Mouse (Mus musculus) intestine, embryonic 15.5 days (tissue): Measurements from ENCODE around the gene Cnn2. TPM values are rescaled to one million over a fixed set of nuclear protein-coding genes. Genes with fewer than 3 reads are reported as not detected.

ENCODE experiments used
- ATAC-seq: fragments of 200-750 bp; cut with Nextera tagmentation; 2 replicates; pipeline ENCODE4 v1.8.0; 2017; ENCODE audit warnings: moderate TSS enrichment, moderate library complexity
- H3K27ac ChIP-seq: fragments of 300-500 bp; sonication (generic); 2 replicates; pipeline ENCODE4 v1.5.1; 2015; ENCODE audit warnings: mild to moderate bottlenecking, inconsistent platforms
- H3K27me3 ChIP-seq: fragments of 300-500 bp; sonication (generic); replicated peaks from 2 replicates; pipeline ENCODE4 v1.6.1; 2015; ENCODE audit warnings: inconsistent platforms
- H3K36me3 ChIP-seq: fragments of 300-500 bp; sonication (generic); 2 replicates; pipeline ENCODE4 v1.6.1; 2015; ENCODE audit warnings: inconsistent platforms
- H3K4me1 ChIP-seq: fragments of 300-500 bp; sonication (generic); replicated peaks from 2 replicates; pipeline ENCODE4 v1.6.1; 2015; ENCODE audit warnings: inconsistent platforms
- H3K4me2 ChIP-seq: fragments of 300-500 bp; sonication (generic); replicated peaks from 2 replicates; pipeline ENCODE4 v1.6.1; 2015; ENCODE audit warnings: mild to moderate bottlenecking, inconsistent platforms
- H3K4me3 ChIP-seq: fragments of 300-500 bp; sonication (generic); replicated peaks from 2 replicates; pipeline ENCODE4 v1.5.1; 2015; ENCODE audit warnings: inconsistent platforms
- H3K9ac ChIP-seq: fragments of 300-500 bp; sonication (generic); 2 replicates; pipeline ENCODE4 v1.6.1; 2015; ENCODE audit warnings: inconsistent platforms
- H3K9me3 ChIP-seq: fragments of 300-500 bp; sonication (generic); 2 replicates; pipeline ENCODE4 v1.6.1; 2016; ENCODE audit warnings: inconsistent platforms
- WGBS: fragments of 180-500 bp; shearing (Covaris S2); methylation state at CpG from one replicate; pipeline ENCODE4 v1.1.7; 2015; 5-methylcytosine and 5-hydroxymethylcytosine counted together
- polyA plus RNA-seq: library from polyadenylated mRNA; unstranded; fragments of >200 nt; fragmentation: Nextera tagmentation; extraction: Ambion mirVana; gene quantifications from 2 replicates; pipeline ENCODE4 v1.2.1, GENCODE M21; 2015

The Cnn2 gene
- polyA plus RNA-seq, 1 experiment from 2014 or later = 242 TPM

DNA sequence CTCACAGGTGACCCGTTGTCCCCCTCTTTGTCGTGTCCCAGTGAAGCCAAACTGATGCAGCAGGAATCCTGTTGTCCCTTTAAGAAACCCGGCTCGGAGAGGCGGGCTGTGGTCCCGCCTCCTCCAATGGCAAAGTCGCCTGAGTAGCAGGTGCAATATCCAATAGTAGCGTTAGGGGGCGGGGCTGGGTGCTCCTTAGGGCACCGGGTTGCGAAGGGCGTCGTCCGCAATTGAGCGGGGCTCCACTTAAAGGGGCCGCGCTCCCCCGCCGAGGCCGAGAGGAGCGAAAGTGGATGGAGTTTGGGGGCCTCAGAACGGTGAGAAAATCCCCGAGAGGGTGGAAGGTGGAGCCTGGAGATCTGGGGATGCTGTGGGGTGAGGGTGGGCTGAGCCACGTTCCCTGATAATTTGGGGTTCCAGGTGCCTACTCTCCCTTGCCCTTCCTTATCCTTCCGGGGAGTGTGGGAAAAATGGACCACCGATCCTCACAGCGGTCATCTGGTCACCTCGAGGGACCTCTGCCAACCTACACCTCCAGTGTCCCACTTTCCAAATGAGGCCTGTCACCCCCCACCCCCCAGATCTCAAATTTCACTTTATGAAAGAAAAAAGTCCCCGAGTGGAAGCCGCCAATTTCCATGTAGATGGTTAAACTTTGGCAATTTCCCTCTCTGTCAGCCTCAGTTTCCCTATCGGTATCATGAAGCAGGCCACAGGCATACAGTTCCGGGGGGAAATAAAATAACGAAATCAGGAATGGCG lies 8.1 kb downstream of the Cnn2 start, which contains the start of gene Abca7:
TSS of gene Abca7 (plus strand) at position 223 of the 762 bp plus-strand sequence.
- Histone ChIP-seq H3K4me2 (peak within 1 kb of the TSS; percentile 91), H3K9me3 (no peaks in the 10 kb centered on the region), H3K27me3 (0 out of 2 replicates have a peak, but pooled peaks cover 2% of the 10 kb centered on the region), H3K36me3 (peaks cover 32% of the 10 kb centered on the region), H3K4me3 (peak within 1 kb of the TSS; percentile 55), H3K27ac (peak within 1 kb of the TSS; percentile 56), H3K4me1 (peaks cover 22% of the 10 kb centered on the region), H3K9ac (peak within 1 kb of the TSS; percentile 57)
- ATAC-seq = peak; percentile 92
- WGBS = under 1% methylated on average over 34 of the region's 34 CpGs

GRCm38 (mm10) chr10:79997034-79997760 lies 8.8 kb downstream of the Cnn2 start:
- Histone ChIP-seq H3K36me3 (peaks cover 25% of the 10 kb centered on the region), H3K9ac (peak overlapping the region; percentile 57), H3K4me3 (peak overlapping the region; percentile 55), H3K9me3 (no peaks in the 10 kb centered on the region), H3K4me2 (peak overlapping the region; percentile 91), H3K4me1 (peaks cover 22% of the 10 kb centered on the region), H3K27ac (peak overlapping the region; percentile 56), H3K27me3 (0 out of 2 replicates have a peak, but pooled peaks cover 2% of the 10 kb centered on the region)
- under 1% methylated on average over 35 of the region's 35 CpGs for WGBS
- ATAC-seq = peak; percentile 60

GRCm38 (mm10) chr10:79997819-79998218 lies 9.4 kb downstream of the Cnn2 start:
- peak overlapping the region; percentile 91 for H3K4me2 ChIP-seq
- H3K9me3 ChIP-seq = no peaks in the 10 kb centered on the region
- ATAC-seq = peak; percentile 26; the same call in 1 of the 2 replicates
- H3K27ac ChIP-seq = peak overlapping the region; percentile 19; the same call in 1 of the 2 replicates
- peak overlapping the region; percentile 36 for H3K9ac ChIP-seq
- peaks cover 20% of the 10 kb centered on the region for H3K36me3 ChIP-seq
- peaks cover 22% of the 10 kb centered on the region for H3K4me1 ChIP-seq
- peak overlapping the region; percentile 55 for H3K4me3 ChIP-seq
- H3K27me3 ChIP-seq = 0 out of 2 replicates have a peak, but pooled peaks cover 2% of the 10 kb centered on the region
- WGBS = 13% methylated on average over 15 of the region's 15 CpGs

DNA sequence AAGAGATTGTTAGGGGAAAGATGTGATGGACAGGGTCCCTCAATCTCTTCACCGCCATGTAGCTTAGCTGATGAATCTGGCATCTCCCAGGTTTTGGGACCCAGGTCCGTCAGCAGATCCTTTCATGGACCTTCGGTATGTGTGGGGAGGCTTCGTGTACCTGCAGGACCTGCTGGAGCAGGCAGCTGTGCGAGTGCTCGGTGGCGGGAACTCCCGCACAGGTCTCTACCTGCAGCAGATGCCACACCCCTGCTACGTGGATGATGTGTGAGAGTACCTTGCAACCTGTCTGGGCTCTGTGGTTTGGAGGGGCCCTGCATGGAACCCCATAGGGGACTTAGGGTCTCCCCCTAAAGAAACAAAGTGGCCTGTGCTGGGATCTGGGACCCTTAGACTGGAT lies 13.6 kb downstream of the Cnn2 start:
- H3K27me3 ChIP-seq = peaks cover 2% of the 10 kb centered on the region; the same call in 1 of the 2 replicates
- H3K9ac ChIP-seq = no peak overlapping the region
- no peak overlapping the region for H3K27ac ChIP-seq
- ATAC-seq = no peak
- H3K36me3 ChIP-seq = no peaks in the 10 kb centered on the region
- WGBS = 75% methylated on average over 9 of the region's 9 CpGs
- no peaks in the 10 kb centered on the region for H3K9me3 ChIP-seq
- H3K4me3 ChIP-seq = no peak overlapping the region
- no peak overlapping the region for H3K4me2 ChIP-seq
- H3K4me1 ChIP-seq = peaks cover 26% of the 10 kb centered on the region

DNA sequence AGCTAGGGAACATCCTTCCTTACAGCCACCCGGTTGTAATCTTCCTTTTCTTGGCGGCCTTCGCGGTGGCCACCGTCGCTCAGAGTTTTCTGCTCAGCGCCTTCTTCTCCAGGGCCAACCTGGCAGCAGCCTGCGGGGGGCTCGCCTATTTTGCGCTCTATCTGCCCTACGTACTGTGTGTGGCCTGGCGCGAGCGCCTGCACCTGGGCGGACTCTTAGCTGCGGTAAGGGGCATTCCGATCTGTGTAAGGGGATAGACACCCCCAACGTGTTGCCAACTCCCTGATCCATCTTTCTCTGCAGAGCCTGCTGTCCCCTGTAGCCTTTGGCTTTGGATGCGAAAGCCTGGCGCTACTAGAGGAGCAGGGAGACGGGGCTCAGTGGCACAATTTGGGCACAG lies 14.4 kb downstream of the Cnn2 start:
- H3K9ac ChIP-seq = no peak overlapping the region
- 41% methylated on average over 21 of the region's 21 CpGs for WGBS
- peaks cover 2% of the 10 kb centered on the region; the same call in 1 of the 2 replicates for H3K27me3 ChIP-seq
- ATAC-seq = no peak
- H3K36me3 ChIP-seq = no peaks in the 10 kb centered on the region
- no peaks in the 10 kb centered on the region for H3K9me3 ChIP-seq
- no peak overlapping the region for H3K27ac ChIP-seq
- peaks cover 17% of the 10 kb centered on the region for H3K4me1 ChIP-seq
- no peak overlapping the region for H3K4me3 ChIP-seq
- H3K4me2 ChIP-seq = 0 out of 2 replicates have a peak overlapping the region, but pooled peaks have one; percentile 9

- peak; percentile 58 for ATAC-seq
- H3K4me3 ChIP-seq = no peak overlapping the region
- no peaks in the 10 kb centered on the region for H3K9me3 ChIP-seq
- H3K4me1 ChIP-seq = peaks cover 12% of the 10 kb centered on the region
- WGBS = 55% methylated on average over 9 of the region's 9 CpGs
- no peaks in the 10 kb centered on the region; the same call in 1 of the 2 replicates for H3K27me3 ChIP-seq
- no peak overlapping the region for H3K9ac ChIP-seq
- 0 out of 2 replicates have a peak overlapping the region, but pooled peaks have one; percentile 9 for H3K4me2 ChIP-seq
- H3K36me3 ChIP-seq = no peaks in the 10 kb centered on the region
- H3K27ac ChIP-seq = no peak overlapping the region
Observed at GRCm38 (mm10) chr10:80003374-80004232, 15.2 kb downstream of the Cnn2 start.

- H3K4me1 ChIP-seq = peaks cover 12% of the 10 kb centered on the region
- no peak; the same call in 1 of the 2 replicates for ATAC-seq
- 85% methylated on average over 8 of the region's 8 CpGs for WGBS
- H3K4me3 ChIP-seq = no peak overlapping the region
- no peak overlapping the region for H3K9ac ChIP-seq
- H3K27me3 ChIP-seq = no peaks in the 10 kb centered on the region; the same call in 1 of the 2 replicates
- no peaks in the 10 kb centered on the region for H3K36me3 ChIP-seq
- H3K27ac ChIP-seq = no peak overlapping the region
- H3K9me3 ChIP-seq = no peaks in the 10 kb centered on the region
- no peak overlapping the region for H3K4me2 ChIP-seq
Observed at GRCm38 (mm10) chr10:80004233-80004705, 15.9 kb downstream of the Cnn2 start.

DNA sequence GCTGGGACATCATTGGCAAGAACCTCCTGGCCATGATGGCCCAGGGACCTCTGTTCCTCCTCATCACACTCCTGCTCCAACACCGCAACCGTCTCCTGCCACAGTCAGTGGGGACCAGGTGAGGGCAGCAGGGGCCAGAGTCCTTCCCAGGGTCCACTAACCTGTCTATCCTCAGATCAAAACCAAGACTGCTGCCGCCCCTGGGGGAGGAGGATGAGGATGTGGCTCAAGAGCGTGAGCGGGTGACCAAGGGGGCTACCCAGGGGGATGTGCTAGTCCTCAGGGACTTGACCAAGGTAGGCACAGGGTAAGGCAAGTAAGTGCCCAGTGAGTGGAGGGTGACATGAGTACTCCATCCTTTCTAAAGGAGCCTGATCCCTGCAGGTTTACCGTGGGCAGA lies 23.4 kb downstream of the Cnn2 start:
- WGBS = 85% methylated on average over 6 of the region's 6 CpGs
- Histone ChIP-seq H3K36me3 (peaks cover 13% of the 10 kb centered on the region), H3K4me2 (no peak overlapping the region), H3K4me1 (peaks cover 4% of the 10 kb centered on the region; the same call in 1 of the 2 replicates), H3K27ac (no peak overlapping the region), H3K27me3 (peaks cover 28% of the 10 kb centered on the region), H3K9ac (no peak overlapping the region), H3K9me3 (no peaks in the 10 kb centered on the region), H3K4me3 (no peak overlapping the region)
- no peak for ATAC-seq

- WGBS = 47% methylated on average over 25 of the region's 25 CpGs
- Histone ChIP-seq H3K4me1 (peaks cover 6% of the 10 kb centered on the region), H3K36me3 (peaks cover 13% of the 10 kb centered on the region), H3K4me2 (no peak overlapping the region), H3K27me3 (peaks cover 28% of the 10 kb centered on the region), H3K9me3 (no peaks in the 10 kb centered on the region), H3K4me3 (no peak overlapping the region), H3K27ac (no peak overlapping the region), H3K9ac (no peak overlapping the region)
- ATAC-seq = no peak
Observed at GRCm38 (mm10) chr10:80013609-80014008, 25.2 kb downstream of the Cnn2 start.

DNA sequence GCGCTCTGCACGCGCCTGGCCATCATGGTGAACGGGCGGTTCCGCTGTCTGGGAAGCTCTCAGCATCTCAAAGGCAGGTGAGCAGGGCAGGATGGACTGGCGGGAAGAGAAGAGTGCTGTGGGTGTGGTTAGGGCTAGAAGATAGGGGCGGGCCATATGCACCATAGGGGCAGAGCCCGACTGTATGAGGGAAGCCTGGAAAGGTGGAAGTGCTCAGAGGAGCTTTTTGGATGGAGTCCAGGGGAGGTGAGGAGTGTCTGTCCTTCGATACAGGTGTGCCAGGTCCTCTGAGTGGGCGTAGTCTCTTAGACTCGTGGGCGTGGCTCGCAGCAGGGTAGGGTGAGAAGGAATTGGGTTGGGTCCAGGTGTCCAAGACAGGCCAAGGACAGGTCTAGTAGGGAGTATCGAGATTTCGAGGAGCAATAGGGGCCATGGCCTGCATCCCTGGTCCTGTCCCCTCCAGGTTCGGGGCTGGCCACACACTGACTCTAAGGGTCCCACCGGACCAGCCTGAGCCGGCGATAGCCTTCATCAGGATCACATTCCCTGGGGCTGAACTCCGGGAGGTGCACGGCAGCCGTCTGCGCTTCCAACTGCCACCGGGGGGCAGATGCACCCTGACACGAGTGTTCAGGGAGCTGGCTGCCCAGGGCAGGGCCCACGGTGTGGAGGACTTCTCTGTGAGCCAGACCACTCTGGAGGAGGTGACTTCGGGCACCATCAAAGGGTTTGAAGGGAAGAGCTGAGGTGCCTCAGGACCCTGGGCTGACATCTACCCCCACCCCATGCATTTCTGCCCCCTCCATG lies 26.3 kb downstream of the Cnn2 start:
- Histone ChIP-seq H3K4me2 (peak overlapping the region; percentile 6; the same call in 1 of the 2 replicates), H3K4me3 (no peak overlapping the region), H3K27ac (no peak overlapping the region), H3K4me1 (peaks cover 17% of the 10 kb centered on the region), H3K36me3 (peaks cover 11% of the 10 kb centered on the region), H3K9me3 (no peaks in the 10 kb centered on the region), H3K9ac (peak overlapping the region; percentile 28; the same call in 1 of the 2 replicates), H3K27me3 (peaks cover 28% of the 10 kb centered on the region)
- 29% methylated on average over 28 of the region's 28 CpGs for WGBS
- peak; percentile 52 for ATAC-seq

- ATAC-seq = no peak
- H3K9ac ChIP-seq = no peak overlapping the region
- H3K4me2 ChIP-seq = no peak overlapping the region
- WGBS = 80% methylated on average over 10 of the region's 10 CpGs
- H3K36me3 ChIP-seq = 0 out of 2 replicates have a peak, but pooled peaks cover 4% of the 10 kb centered on the region
- no peak overlapping the region for H3K27ac ChIP-seq
- H3K9me3 ChIP-seq = no peaks in the 10 kb centered on the region
- peaks cover 18% of the 10 kb centered on the region for H3K4me1 ChIP-seq
- H3K27me3 ChIP-seq = peaks cover 28% of the 10 kb centered on the region
- H3K4me3 ChIP-seq = no peak overlapping the region
Observed at GRCm38 (mm10) chr10:80015583-80015982, 27.2 kb downstream of the Cnn2 start.
